Mouse (Mus musculus) hindlimb bud, embryonic 11.5 days (tissue): ENCODE measurements around the gene Ccno.
"Not testable (repeated sequence)": the region's sequence is repeated elsewhere in the genome, so short reads cannot be mapped to it uniquely, and the experiment has no call there.

Experiments used
- DNase-seq: peaks from one replicate; pipeline ENCODE4 v3.0.0-alpha.2; 2012; ENCODE audit warnings: low read depth, low spot score; ENCODE audit errors: extremely low spot score

The Ccno gene

GRCm38 (mm10) chr13:113000576-113001318 is 13.1 kb downstream of the Ccno start:
- no peak for DNase-seq

- DNase-seq = no peak
Observed at GRCm38 (mm10) chr13:113012683-113013082, 25.1 kb downstream of the Ccno start.

- not testable (repeated sequence) for DNase-seq
Observed at GRCm38 (mm10) chr13:113013174-113013953, 25.8 kb downstream of the Ccno start.

DNA sequence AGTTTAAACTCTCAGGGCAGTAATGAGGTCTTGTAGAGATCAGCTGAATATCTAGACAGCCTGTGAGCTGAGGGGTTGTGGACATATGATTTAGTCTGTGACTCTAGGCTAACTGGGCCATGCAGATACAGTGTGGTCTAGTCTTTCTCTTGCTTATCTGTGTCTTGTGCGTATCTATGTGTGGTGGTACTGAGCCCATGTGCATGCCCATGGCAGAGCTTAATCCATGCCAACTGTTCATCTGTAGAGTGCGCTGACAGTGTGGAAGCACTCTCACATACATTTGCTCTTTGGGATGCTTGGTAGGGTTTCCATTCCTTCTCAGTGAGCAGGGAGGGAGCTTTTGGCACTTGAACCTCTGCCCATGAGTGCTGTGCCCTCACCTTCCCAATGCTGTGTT is 33.9 kb downstream of the Ccno start:
- DNase-seq = no peak

DNA sequence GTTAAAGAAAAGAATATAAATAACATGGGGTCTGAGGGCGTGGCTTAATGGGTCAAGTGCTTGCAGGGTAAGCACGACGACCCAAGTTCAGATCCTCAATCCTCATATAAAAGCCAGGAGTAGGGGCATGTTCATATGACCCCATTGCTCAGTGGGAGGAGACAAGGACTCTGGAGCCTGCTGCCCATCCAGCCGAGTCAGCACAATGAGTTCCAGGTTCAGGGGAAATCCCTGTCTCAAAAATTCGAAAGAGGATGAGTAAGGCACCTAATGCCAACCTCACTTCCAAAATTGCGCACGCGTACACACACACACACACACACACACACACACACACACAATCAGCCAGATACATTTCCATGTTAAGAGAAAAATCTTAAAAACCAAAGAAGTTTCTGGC is 34.9 kb downstream of the Ccno start:
- no peak for DNase-seq

GRCm38 (mm10) chr13:113023274-113024143 is 35.9 kb downstream of the Ccno start:
- DNase-seq = no peak

DNA sequence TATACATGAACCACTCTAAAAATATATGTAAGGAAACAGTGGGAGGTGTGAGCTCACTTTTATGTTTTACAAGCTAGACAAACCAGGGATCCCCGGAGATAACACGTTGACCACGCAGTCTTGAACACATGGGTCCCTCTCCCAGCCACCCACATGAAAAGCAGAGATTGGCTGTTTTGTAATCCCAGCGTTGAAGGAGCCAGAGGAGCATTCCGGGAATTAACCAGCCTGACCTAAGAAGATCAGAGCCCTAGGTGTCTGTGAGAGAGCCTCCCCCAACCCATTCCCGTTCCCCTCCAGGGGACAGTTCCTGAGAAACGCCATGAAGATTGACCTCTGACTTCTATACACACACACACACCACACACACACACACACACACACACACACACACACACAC is 43.7 kb downstream of the Ccno start:
- no peak for DNase-seq

DNA sequence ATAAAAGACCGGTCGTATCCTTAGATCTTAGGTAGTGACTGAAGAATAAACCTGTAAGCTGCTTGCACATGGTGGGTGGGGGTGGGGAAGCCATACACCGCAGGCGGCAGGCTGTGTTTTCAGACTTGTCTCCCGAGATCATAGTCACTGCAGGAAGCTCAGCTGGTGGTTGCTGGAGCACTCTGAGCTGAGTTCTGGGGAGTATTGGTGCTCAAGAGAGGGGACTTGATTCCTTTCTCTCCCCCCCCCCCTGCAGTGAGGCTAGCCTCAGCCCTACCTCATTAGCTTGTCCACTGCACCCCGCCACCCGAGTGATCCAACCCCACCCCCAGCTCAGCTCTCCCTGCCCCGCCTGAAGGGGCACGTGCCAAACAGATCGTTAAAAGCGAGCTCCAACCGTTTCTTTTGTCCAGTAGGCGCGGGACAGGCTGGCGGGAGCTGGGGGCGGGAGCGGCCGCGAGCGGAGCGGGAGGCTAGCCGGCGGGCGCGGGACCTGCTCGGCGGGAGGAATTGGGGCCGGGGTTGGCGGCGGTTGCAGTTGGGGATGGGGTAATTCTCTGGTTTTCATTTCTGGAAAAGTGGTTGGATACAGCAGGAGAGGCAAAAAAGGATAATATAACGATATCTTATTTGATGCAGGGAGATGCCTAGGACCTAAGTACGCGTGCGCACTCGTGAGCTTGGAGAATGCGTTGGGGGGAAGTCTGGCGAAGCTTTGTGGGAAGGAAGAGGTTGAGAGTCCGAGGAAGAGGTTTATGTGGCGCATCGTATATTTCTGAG is 44.4 kb downstream of the Ccno start:
- no peak for DNase-seq

DNA sequence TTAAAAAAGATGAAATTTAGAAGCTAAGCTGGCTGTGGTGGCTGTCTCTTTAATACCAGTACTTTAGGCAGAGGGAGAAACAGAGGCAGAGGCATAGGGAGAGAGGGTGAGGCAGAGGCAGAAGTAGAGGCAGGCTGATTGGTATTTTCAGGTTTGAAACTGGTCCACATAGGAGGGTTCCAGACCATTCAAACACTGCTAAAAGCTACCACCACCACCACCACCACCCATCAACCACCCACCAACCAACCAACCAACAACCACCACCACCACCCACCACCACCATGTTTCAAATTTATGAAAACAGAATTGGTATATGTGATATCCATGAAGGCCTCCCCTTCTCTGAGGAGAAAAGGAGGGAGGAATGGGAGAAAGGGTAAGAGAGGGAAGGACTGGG is 45.2 kb downstream of the Ccno start:
- no peak for DNase-seq

DNA sequence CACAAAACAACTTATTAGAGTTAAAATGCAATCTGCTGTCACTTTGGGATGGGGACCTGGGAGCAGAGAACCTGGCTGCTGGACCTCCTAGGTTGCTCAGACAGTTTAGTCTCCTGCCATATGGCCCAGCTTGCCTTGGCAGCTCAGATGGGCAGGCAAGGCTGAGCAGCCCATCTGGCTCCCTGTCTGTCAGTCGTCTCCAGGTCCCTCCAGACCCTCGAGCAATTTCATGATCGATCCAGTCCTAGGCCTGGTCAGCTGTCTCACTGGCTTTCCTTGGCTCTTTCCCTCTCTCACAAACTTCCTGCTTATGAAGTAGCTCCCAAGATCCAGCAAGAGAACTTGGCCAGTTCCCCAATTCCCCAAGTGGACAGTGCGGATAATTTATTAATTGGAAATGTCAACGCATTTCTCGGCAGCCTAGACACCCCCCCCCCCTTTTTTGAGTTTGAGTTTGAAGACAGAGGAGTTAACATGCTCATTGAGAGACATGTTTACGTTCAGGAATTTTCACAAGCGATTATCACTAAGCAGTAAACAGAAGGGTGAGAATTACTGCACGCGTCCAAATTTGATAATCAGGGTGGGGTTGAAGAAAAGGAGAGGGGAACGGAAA is 46.8 kb downstream of the Ccno start:
- no peak for DNase-seq

- no peak for DNase-seq
Observed at GRCm38 (mm10) chr13:113034950-113035421, 47.4 kb downstream of the Ccno start, which contains the start of gene Cdc20b. Cdc20b (plus strand) TSS chr13:113035111.

GRCm38 (mm10) chr13:113035852-113036251 is 48.2 kb downstream of the Ccno start:
- peak; percentile 94 for DNase-seq
